Mouse (Mus musculus): Measurements from ENCODE around the gene Vmn1r94. TPM values are rescaled to one million over a fixed set of nuclear protein-coding genes. Genes with fewer than 3 reads are reported as not detected.

Vmn1r94 gene
- not detected in 4 replicates for total RNA-seq (2023; ENCODE audit: inconsistent age)

GRCm38 (mm10) chr7:20168277-20168676 lies at the start of gene Vmn1r94:
Vmn1r94 (minus strand) TSS chr7:20168377.

DNA sequence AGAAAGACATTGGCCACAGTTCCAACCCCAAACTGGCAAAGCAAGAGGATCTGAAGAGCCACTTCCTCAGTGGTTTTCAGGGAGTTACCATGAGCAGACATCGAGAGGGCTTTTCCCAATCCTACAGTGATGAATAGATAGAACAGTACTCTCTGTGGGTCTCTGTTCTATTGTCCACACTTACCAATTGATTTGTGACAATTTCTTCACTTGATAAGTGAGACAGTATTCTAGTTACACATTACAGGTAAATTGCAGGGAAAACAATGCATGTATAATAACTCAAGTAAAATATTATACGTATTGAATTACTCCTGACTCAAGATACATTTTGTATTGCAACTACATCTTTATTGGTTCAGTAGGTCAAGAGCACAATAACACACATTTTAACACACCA lies 37.3 kb upstream of the Vmn1r94 start, which contains the start of gene Gm6164:
Gene Gm6164 (minus strand): TSS at position 101 of the 400 bp plus-strand sequence.

DNA sequence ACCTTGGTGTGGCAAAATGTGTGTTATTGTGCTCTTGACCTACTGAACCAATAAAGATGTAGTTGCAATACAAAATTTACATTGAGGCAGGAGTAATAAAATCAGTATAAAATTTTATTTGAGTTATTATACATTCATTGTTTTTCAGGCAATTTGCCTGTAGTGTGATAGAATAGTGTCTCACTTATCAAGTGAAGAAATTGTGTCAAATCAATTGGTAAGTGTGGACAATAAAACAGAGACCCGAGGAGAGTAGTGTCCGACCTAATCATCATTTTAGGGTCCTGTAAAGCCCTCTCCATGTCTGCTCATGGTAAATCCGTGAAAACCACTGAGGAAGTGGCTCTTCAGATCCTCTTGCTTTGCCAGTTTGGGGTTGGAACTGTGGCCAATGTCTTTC lies 25.2 kb upstream of the Vmn1r94 start, which contains the start of gene Vmn1r95:
Gene Vmn1r95 (plus strand): TSS at position 301 of the 400 bp plus-strand sequence.

GRCm38 (mm10) chr7:20138988-20139387 lies 29.2 kb downstream of the Vmn1r94 start, which contains the start of gene Vmn1r93:
Vmn1r93 (minus strand) TSS chr7:20139088.

DNA sequence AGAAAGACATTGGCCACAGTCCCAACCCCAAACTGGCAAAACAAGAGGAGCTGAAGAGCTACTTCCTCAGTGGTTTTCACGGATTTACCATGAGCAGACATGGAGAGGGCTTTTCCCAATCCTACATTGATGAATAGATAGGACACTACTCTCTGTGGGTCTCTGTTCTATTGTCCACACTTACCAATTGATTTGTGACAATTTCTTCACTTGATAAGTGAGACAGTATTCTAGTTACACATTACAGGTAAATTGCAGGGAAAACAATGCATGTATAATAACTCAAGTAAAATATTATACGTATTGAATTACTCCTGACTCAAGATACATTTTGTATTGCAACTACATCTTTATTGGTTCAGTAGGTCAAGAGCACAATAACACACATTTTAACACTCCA lies 45.7 kb downstream of the Vmn1r94 start, which contains the start of gene Gm16442:
Gene Gm16442 (minus strand): TSS at position 101 of the 400 bp plus-strand sequence.

Other genes starting within 250 kb of the Vmn1r94 start
- 15.8 to 22.5 TPM (median 19.3 TPM) in 4 replicates for gene Pvr, start 247.2 kb downstream of the Vmn1r94 start, total RNA-seq (2023; ENCODE audit: inconsistent age)
- gene Igsf23, start 217.6 kb downstream of the Vmn1r94 start, total RNA-seq (2023; ENCODE audit: inconsistent age), result not detected in 4 replicates
- not detected in 4 replicates for gene Ceacam20, start 203.0 kb downstream of the Vmn1r94 start, total RNA-seq (2023; ENCODE audit: inconsistent age)
- gene Nlrp9b, start 176.9 kb downstream of the Vmn1r94 start, total RNA-seq (2023; ENCODE audit: inconsistent age), result not detected in 4 replicates
- gene Vmn1r91, start 68.7 kb downstream of the Vmn1r94 start, total RNA-seq (2023; ENCODE audit: inconsistent age), result not detected in 4 replicates
- not detected in 4 replicates for gene Gm16442, start 45.8 kb downstream of the Vmn1r94 start, total RNA-seq (2023; ENCODE audit: inconsistent age)
- not detected in 4 replicates for gene Vmn1r93, start 29.3 kb downstream of the Vmn1r94 start, total RNA-seq (2023; ENCODE audit: inconsistent age)
- gene Vmn1r95, start 25.3 kb upstream of the Vmn1r94 start, total RNA-seq (2023; ENCODE audit: inconsistent age), result not detected in 4 replicates
- gene Gm6164, start 37.2 kb upstream of the Vmn1r94 start, total RNA-seq (2023; ENCODE audit: inconsistent age), result not detected in 4 replicates
- gene Gm4498, start 65.5 kb upstream of the Vmn1r94 start, total RNA-seq (2023; ENCODE audit: inconsistent age), result not detected in 4 replicates
- gene Gm5890, start 94.5 kb upstream of the Vmn1r94 start, total RNA-seq (2023; ENCODE audit: inconsistent age), result not detected in 4 replicates
- gene Gm4133, start 165.7 kb upstream of the Vmn1r94 start, total RNA-seq (2023; ENCODE audit: inconsistent age), result not detected in 4 replicates
- gene Gm5728, start 207.0 kb upstream of the Vmn1r94 start, total RNA-seq (2023; ENCODE audit: inconsistent age), result not detected in 4 replicates
- gene Vmn1r100, start 249.6 kb upstream of the Vmn1r94 start, total RNA-seq (2023; ENCODE audit: inconsistent age), result not detected in 4 replicates

All from B cell, adult (primary cell).